In genomic region chr19:29494454-29494853, GRCm38 (mm10) we compare ENCODE assay signal across 26 mouse cellular contexts. TPM values are rescaled to one million over a fixed set of nuclear protein-coding genes. Genes with fewer than 3 reads are reported as not detected.
DNase-seq lines count a peak whose midpoint lies in the region; ATAC-seq and TF ChIP-seq lines count a peak whose summit lies in the region.
"Had no signal": no experiment of that assay in that cellular context is flagged by ENCODE, and none has a peak within 500 bp of the region (broad histone marks: within the 10 kb centered on the region; RNA-seq: fewer than 3 reads in every experiment).

No protein-coding gene starts in this region.

- H3K9me3 ChIP-seq in CH12.LX (replicated peaks; ENCODE audit: low read length): no peaks in the 10 kb centered on the region
- no peaks in the 10 kb centered on the region for H3K9me3 ChIP-seq in midbrain, embryonic 15.5 days
- H3K9me3 ChIP-seq: embryonic facial prominence, embryonic 13.5 days; embryonic facial prominence, embryonic 15.5 days; forebrain, embryonic 10.5 days; forebrain, embryonic 12.5 days had no signal

- H3K36me3 ChIP-seq in CH12.LX (replicated peaks in 1 of 2; ENCODE audit: control insufficient read depth in 1 of 2, insufficient read depth in 1 of 2, low read length in 1 of 2) (no peaks in the 10 kb centered on the region), macrophage (ENCODE audit: inconsistent target) (no peaks in the 10 kb centered on the region)
- no peaks in the 10 kb centered on the region for H3K36me3 ChIP-seq in splenic B cell, adult 2 months (ENCODE audit: control insufficient read depth, insufficient read depth, low read length, poor library complexity, severe bottlenecking)
- H3K36me3 ChIP-seq in midbrain, embryonic 15.5 days (replicated peaks): no peaks in the 10 kb centered on the region
- H3K36me3 ChIP-seq: embryonic facial prominence, embryonic 13.5 days; embryonic facial prominence, embryonic 15.5 days; forebrain, embryonic 10.5 days; forebrain, embryonic 12.5 days had no signal

- H3K79me2 ChIP-seq in CH12.LX (replicated peaks; ENCODE audit: control insufficient read depth, extremely low read depth, insufficient read depth, poor library complexity, severe bottlenecking) (no peaks in the 10 kb centered on the region), macrophage (ENCODE audit: inconsistent target) (no peaks in the 10 kb centered on the region; the same call in 1 of the 2 replicates)

- in situ Hi-C loops in CH12.LX (cut with MboI; ENCODE audit: low pct_ligation_motif_present, low pct_unique_long_range_greater_than_20kb, low sequenced_read_pairs): loop anchor here (5.0 kb wide), 1 partner anchor 122 kb away; no protein-coding TSS in a partner anchor

- H3K27me3 ChIP-seq in CH12.LX (replicated peaks): no peaks in the 10 kb centered on the region
- H3K27me3 ChIP-seq in splenic B cell, adult 2 months (ENCODE audit: control insufficient read depth, insufficient read depth, low read length, poor library complexity, severe bottlenecking): no peaks in the 10 kb centered on the region
- no peaks in the 10 kb centered on the region; the same call in 1 of the 2 replicates for H3K27me3 ChIP-seq in midbrain, embryonic 15.5 days (replicated peaks)
- H3K27me3 ChIP-seq: embryonic facial prominence, embryonic 13.5 days; embryonic facial prominence, embryonic 15.5 days; forebrain, embryonic 12.5 days had no signal

- H3K27ac ChIP-seq in CH12.LX (ENCODE audit: insufficient read depth, low read depth) (no peak overlapping the region), macrophage (peak overlapping the region; percentile 95)
- no peak overlapping the region for H3K27ac ChIP-seq in midbrain, embryonic 15.5 days
- H3K27ac ChIP-seq: embryonic facial prominence, embryonic 13.5 days; embryonic facial prominence, embryonic 15.5 days; forebrain, embryonic 10.5 days; forebrain, embryonic 12.5 days had no signal

- peak; percentile 44; the same call in 1 of the 2 replicates for TF ChIP-seq EP300 in CH12.LX (IDR thresholded peaks at IDR 0.05; ENCODE audit: low read length)

- ATAC-seq in midbrain, embryonic 15.5 days (replicated peaks): no peak
- ATAC-seq: CD4-positive, CD25-positive, alpha-beta regulatory T cell, adult 4 months; forebrain, embryonic 14.5 days; forebrain, embryonic 16.5 days had no signal

- peaks cover 8 to 51% of the 10 kb centered on the region in 2 experiments; a peak in 3 of 4 replicates for H3K4me1 ChIP-seq in CH12.LX (ENCODE audit: control insufficient read depth in 1 of 2, insufficient read depth in 2 of 2)
- H3K4me1 ChIP-seq in midbrain, embryonic 15.5 days: no peaks in the 10 kb centered on the region
- H3K4me1 ChIP-seq: forebrain, embryonic 10.5 days; forebrain, embryonic 12.5 days had no signal

- H3K4me2 ChIP-seq in CH12.LX (ENCODE audit: insufficient read depth, low read depth, poor library complexity, severe bottlenecking): no peak overlapping the region
- H3K4me2 ChIP-seq in midbrain, embryonic 15.5 days: no peak overlapping the region
- H3K4me2 ChIP-seq: embryonic facial prominence, embryonic 13.5 days; embryonic facial prominence, embryonic 15.5 days; forebrain, embryonic 12.5 days had no signal

- no peak for TF ChIP-seq RAD21 in CH12.LX (IDR thresholded peaks at IDR 0.05; ENCODE audit: low read depth, low read length)

- dilution Hi-C loops in CH12.LX (cut with MboI; ENCODE audit: extremely low pct_ligation_motif_present, extremely low pct_unique_long_range_greater_than_20kb, low sequenced_read_pairs): no loop called here

- no peak for TF ChIP-seq POLR2A in CH12.LX (IDR thresholded peaks at IDR 0.05; ENCODE audit: low read depth, low read length)

- WGBS in macrophage (ENCODE audit: missing documents): 37% methylated on average over 4 of the region's 4 CpGs
- 68% methylated on average over 4 of the region's 4 CpGs for WGBS in midbrain, embryonic 15.5 days

- no peak for TF ChIP-seq CTCF in CH12.LX (conservative IDR thresholded peaks at IDR 0.05 in 1 of 2, IDR thresholded peaks at IDR 0.05 in 1 of 2; ENCODE audit: low read depth in 2 of 2, low read length in 2 of 2)

- no peak overlapping the region for H3K4me3 ChIP-seq in CH12.LX (replicated peaks in 1 of 3; ENCODE audit: low read depth in 2 of 3, low read length in 2 of 3, poor library complexity in 1 of 3)
- no peak overlapping the region for H3K4me3 ChIP-seq in macrophage (ENCODE audit: inconsistent target)
- no peak overlapping the region for H3K4me3 ChIP-seq in midbrain, embryonic 15.5 days
- H3K4me3 ChIP-seq: embryonic facial prominence, embryonic 13.5 days; embryonic facial prominence, embryonic 15.5 days; erythroblast, embryonic 14.5 days; forebrain, embryonic 10.5 days; forebrain, embryonic 12.5 days had no signal

- no peak overlapping the region for H3K9ac ChIP-seq in CH12.LX (ENCODE audit: insufficient read depth, low read depth)
- no peak overlapping the region for H3K9ac ChIP-seq in midbrain, embryonic 15.5 days
- H3K9ac ChIP-seq: embryonic facial prominence, embryonic 13.5 days; embryonic facial prominence, embryonic 15.5 days; forebrain, embryonic 12.5 days had no signal

- DNase-seq in spleen, postnatal 36 days (ENCODE audit: low spot score in 2 of 2): peak; percentile 51 to 53
- no peak for DNase-seq in spleen, adult 18-20 months
- DNase-seq in CH12.LX (ENCODE audit: extremely low read depth): no peak
- peak; percentile 86 for DNase-seq in splenic B cell, adult 2 months (ENCODE audit: low read depth, low spot score)
- DNase-seq in neural tube, embryonic 10.5 days (ENCODE audit: extremely low spot score, low spot score): no peak
- no peak for DNase-seq in heart, adult 11 months
- DNase-seq: adrenal gland, adult 2 months; adrenal gland, postnatal 10 days; adrenal gland, postnatal 25 days; cerebellum, adult 11 months; cerebellum, adult 18-20 months; cerebellum, adult 8-10 months; cerebellum, adult 9-11 months; cerebellum, postnatal 14 days; cerebellum, postnatal 36 days; embryo, embryonic 11 days had no signal

TF ChIP-seq in CH12.LX, 34 proteins besides CTCF, POLR2A, EP300 and RAD21:
- no peak for TF ChIP-seq MAFK (IDR thresholded peaks at IDR 0.05; ENCODE audit: insufficient replicate concordance, low read length)
- TF ChIP-seq KAT2A (IDR thresholded peaks at IDR 0.05; ENCODE audit: insufficient replicate concordance, low read length): no peak
- TF ChIP-seq JUND (conservative IDR thresholded peaks at IDR 0.05; ENCODE audit: low read depth, low read length): no peak
- TF ChIP-seq MEF2A (IDR thresholded peaks at IDR 0.05; ENCODE audit: borderline replicate concordance, low read depth, low read length): no peak
- TF ChIP-seq USF2 (conservative IDR thresholded peaks at IDR 0.05; ENCODE audit: low read depth, low read length): no peak
- TF ChIP-seq NRF1 (IDR thresholded peaks at IDR 0.05; ENCODE audit: low read depth, low read length): no peak
- no peak for TF ChIP-seq NELFE (IDR thresholded peaks at IDR 0.05; ENCODE audit: low read depth, low read length)
- no peak for TF ChIP-seq SMC3 (IDR thresholded peaks at IDR 0.05; ENCODE audit: low read depth, low read length)
- TF ChIP-seq MYC (IDR thresholded peaks at IDR 0.05; ENCODE audit: low read depth, low read length): no peak
- no peak for TF ChIP-seq ZC3H11A (IDR thresholded peaks at IDR 0.05; ENCODE audit: low read depth, low read length)
- TF ChIP-seq HCFC1 (IDR thresholded peaks at IDR 0.05; ENCODE audit: low read depth, low read length): no peak
- TF ChIP-seq JUN (IDR thresholded peaks at IDR 0.05; ENCODE audit: insufficient read depth, low read depth, low read length): no peak
- TF ChIP-seq ZNF384 (IDR thresholded peaks at IDR 0.05; ENCODE audit: low read depth, low read length): no peak
- TF ChIP-seq CHD2 (IDR thresholded peaks at IDR 0.05; ENCODE audit: low read length): no peak
- no peak for TF ChIP-seq MAZ (IDR thresholded peaks at IDR 0.05; ENCODE audit: low read depth, low read length)
- TF ChIP-seq IRF4 (IDR thresholded peaks at IDR 0.05; ENCODE audit: low read depth, low read length): 0 out of 2 replicates have a peak, but pooled peaks have one; percentile 31
- TF ChIP-seq UBTF (IDR thresholded peaks at IDR 0.05; ENCODE audit: low read depth, low read length): no peak
- no peak for TF ChIP-seq PAX5 (IDR thresholded peaks at IDR 0.05; ENCODE audit: low read length)
- TF ChIP-seq USF1 (IDR thresholded peaks at IDR 0.05; ENCODE audit: low read depth, low read length): no peak
- no peak for TF ChIP-seq ZKSCAN1 (IDR thresholded peaks at IDR 0.05; ENCODE audit: borderline replicate concordance, low read depth, low read length)
- 0 out of 2 replicates have a peak, but pooled peaks have one; percentile 24 for TF ChIP-seq TCF12 (IDR thresholded peaks at IDR 0.05; ENCODE audit: low read depth, low read length)
- no peak for TF ChIP-seq GABPA (IDR thresholded peaks at IDR 0.05; ENCODE audit: insufficient replicate concordance, low read depth, low read length)
- peak; percentile 40; the same call in 1 of the 2 replicates for TF ChIP-seq BHLHE40 (IDR thresholded peaks at IDR 0.05; ENCODE audit: low read depth, low read length)
- TF ChIP-seq E2F4 (IDR thresholded peaks at IDR 0.05; ENCODE audit: insufficient replicate concordance, low read depth, low read length): no peak
- TF ChIP-seq POLR2AphosphoS2 (IDR thresholded peaks at IDR 0.05; ENCODE audit: low read depth, low read length): no peak
- no peak for TF ChIP-seq TBP (conservative IDR thresholded peaks at IDR 0.05; ENCODE audit: low read depth, low read length)
- 0 out of 2 replicates have a peak, but pooled peaks have one; percentile 10 for TF ChIP-seq ETS1 (conservative IDR thresholded peaks at IDR 0.05; ENCODE audit: low read depth, low read length)
- TF ChIP-seq MXI1 (IDR thresholded peaks at IDR 0.05; ENCODE audit: low read depth, low read length): no peak

RNA-seq across cellular contexts. Expression of gene Ric1, which starts 27.6 kb away (rescaled TPM):
- total RNA-seq in CH12.LX (2012; rRNA removed) (17.4 and 17.9 TPM in 2 replicates), CH12.LX (2014; rRNA removed) (11.2 and 13.7 TPM in 2 replicates)
- polyA plus RNA-seq in CH12.LX (2012; ENCODE audit: insufficient read length, low read depth) (16.3 and 18.4 TPM in 2 replicates), macrophage (2018) (11.9 to 21.2 TPM (median 19.1 TPM) in 3 replicates)
- 100 to 1,000 TPM; 142 to 734 (median 245) TPM for total RNA-seq in macrophage (2018; cell fraction: chromatin; rRNA removed)
- 10 to 100 TPM; 30.8 to 76.6 (median 44.6) TPM for total RNA-seq in macrophage (2018; cell fraction: cytosol; rRNA removed)
- 100 to 1,000 TPM in 25 of 26 experiments, 10 to 100 TPM in 1; 86.3 to 557 (median 248) TPM for total RNA-seq in macrophage (2018; cell fraction: nucleus; rRNA removed)
- 12.1 and 14.4 TPM in 2 replicates for polyA plus RNA-seq in midbrain, embryonic 15.5 days (2015; fragmentation: Nextera tagmentation; extraction: Ambion mirVana)

Comparison
In these comparisons a context has a peak if more than half of its experiments do, and no peak if none do; other contexts are left out.
1. DNase-seq: peak in spleen, postnatal 36 days (2 of 2) and splenic B cell, adult 2 months (single experiment); none in spleen, adult 18-20 months (0 of 2), CH12.LX (single experiment), neural tube, embryonic 10.5 days (single experiment) and heart, adult 11 months (single experiment).